Mouse (Mus musculus) brain, embryonic 14.5 days (tissue): ENCODE measurements around the gene Atox1.

ENCODE experiments used
- CTCF ChIP-seq: fragments of 200-500 bp; IDR thresholded peaks from 2 replicates; pipeline ENCODE4 v1.5.1; 2012; ENCODE audit warnings: inconsistent platforms, mild to moderate bottlenecking, moderate library complexity, borderline replicate concordance; ENCODE audit not compliant: insufficient read depth, insufficient read length; ENCODE audit errors: extremely low read depth
- POLR2A ChIP-seq: fragments of 200-500 bp; IDR thresholded peaks from 2 replicates; pipeline ENCODE4 v1.6.1; 2012; ENCODE audit warnings: mild to moderate bottlenecking, inconsistent platforms, borderline replicate concordance; ENCODE audit not compliant: poor library complexity, insufficient read depth, insufficient read length, severe bottlenecking; ENCODE audit errors: extremely low read depth

DNA sequence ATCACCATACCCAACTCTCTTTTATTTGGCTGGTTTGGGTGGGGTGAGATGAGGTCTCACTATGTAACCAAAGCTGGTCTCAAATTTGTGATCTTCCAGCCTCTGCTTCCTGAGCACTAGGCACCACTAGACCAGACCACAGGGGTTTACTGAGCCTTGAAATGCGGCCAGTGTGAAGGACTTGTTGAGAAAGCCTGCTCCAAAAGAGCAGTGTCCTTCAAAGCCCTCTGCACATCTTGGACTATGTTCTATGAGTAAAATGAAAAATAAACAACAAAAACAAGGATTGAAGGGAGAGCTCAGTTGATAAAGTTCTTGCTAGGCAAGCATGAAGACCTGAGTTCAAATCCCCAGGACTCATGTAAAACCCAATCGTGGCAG, 47.6 kb downstream of the Atox1 start:
- TF ChIP-seq CTCF (no peak), POLR2A (no peak)
